Mouse (Mus musculus) lung, postnatal 0 days (tissue): ENCODE measurements around the gene Olfr1414. TPM values are rescaled to one million over a fixed set of nuclear protein-coding genes. Genes with fewer than 3 reads are reported as not detected.

Source experiments
- ATAC-seq: fragments of 200-750 bp; cut with Nextera tagmentation; 2 replicates; pipeline ENCODE4 v1.8.0; 2017; ENCODE audit warnings: moderate library complexity
- DNase-seq: peaks from one replicate; pipeline ENCODE4 v3.0.0-alpha.2; 2016; ENCODE audit warnings: low spot score
- H3K27ac ChIP-seq: fragments of 300-500 bp; sonication (generic); 2 replicates; pipeline ENCODE4 v1.5.1; 2014; ENCODE audit warnings: antibody characterized with exemption, mild to moderate bottlenecking, low read length, mixed read lengths
- H3K27me3 ChIP-seq: fragments of 300-500 bp; sonication (generic); replicated peaks from 2 replicates; pipeline ENCODE4 v1.6.1; 2014; ENCODE audit warnings: low read length, mixed read lengths; ENCODE audit not compliant: insufficient read depth
- H3K36me3 ChIP-seq: fragments of 300-500 bp; sonication (generic); 2 replicates; pipeline ENCODE4 v1.6.1; 2014; ENCODE audit warnings: low read length, mixed read lengths; ENCODE audit not compliant: insufficient read depth
- H3K4me1 ChIP-seq: fragments of 300-500 bp; sonication (generic); 2 replicates; pipeline ENCODE4 v1.6.1; 2014; ENCODE audit warnings: antibody characterized with exemption, low read depth, low read length, mixed read lengths; ENCODE audit not compliant: insufficient read depth
- H3K4me2 ChIP-seq: fragments of 300-500 bp; sonication (generic); replicated peaks from 2 replicates; pipeline ENCODE4 v1.6.1; 2014; ENCODE audit warnings: low read depth, mild to moderate bottlenecking, low read length, moderate library complexity, mixed read lengths
- H3K4me3 ChIP-seq: fragments of 300-500 bp; sonication (generic); 2 replicates; pipeline ENCODE4 v1.5.1; 2014; ENCODE audit warnings: low read depth, low read length
- H3K9ac ChIP-seq: fragments of 300-500 bp; sonication (generic); replicated peaks from 2 replicates; pipeline ENCODE4 v1.6.1; 2014; ENCODE audit warnings: low read depth, mild to moderate bottlenecking
- H3K9me3 ChIP-seq: fragments of 300-500 bp; sonication (generic); 2 replicates; pipeline ENCODE4 v1.6.1; 2016; ENCODE audit warnings: low read length, mixed read lengths
- CTCF ChIP-seq: IDR thresholded peaks from 2 replicates; pipeline ENCODE4 v1.5.1; 2016; ENCODE audit warnings: antibody characterized with exemption, mild to moderate bottlenecking
- EP300 ChIP-seq: IDR thresholded peaks from 2 replicates; pipeline ENCODE4 v1.6.1; 2016; ENCODE audit warnings: antibody characterized with exemption, mild to moderate bottlenecking, control low read depth
- WGBS: fragments of 180-500 bp; shearing (Covaris S2); extraction: QIAGEN DNeasy Blood & Tissue Kit; methylation state at CpG from one replicate; pipeline ENCODE4 v1.1.7; 2014; 5-methylcytosine and 5-hydroxymethylcytosine counted together
- polyA plus RNA-seq: library from polyadenylated mRNA; unstranded; fragments of >200 nt; fragmentation: Nextera tagmentation; extraction: Ambion mirVana; gene quantifications from 2 replicates; pipeline ENCODE4 v1.2.1, GENCODE M21; 2015

Gene Olfr1414
- not detected in 2 replicates for polyA plus RNA-seq

DNA sequence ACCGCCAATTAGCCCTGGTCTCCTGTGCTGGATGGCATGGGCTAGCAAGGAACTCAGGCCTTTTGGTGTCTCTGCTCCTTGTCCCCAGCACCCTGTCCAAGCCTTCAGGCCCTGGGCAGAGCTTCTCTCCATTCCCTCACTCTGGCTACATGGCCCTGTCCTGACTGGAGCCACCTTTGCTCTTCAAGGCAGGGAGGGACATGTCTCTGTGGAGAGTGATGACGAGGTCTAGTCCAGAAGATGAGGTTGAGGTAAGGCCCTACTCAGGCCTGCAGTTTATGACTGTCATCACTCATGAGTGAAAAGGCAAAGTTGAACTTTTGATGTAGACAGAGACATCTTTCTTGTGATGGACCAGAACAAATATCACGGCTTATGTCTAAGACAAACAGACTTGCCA is at the start of gene Olfr1414:
Olfr1414 (minus strand) TSS at position 101 of the 400 bp plus-strand sequence.
- H3K9ac ChIP-seq: no peak within 1 kb of the TSS
- no peak for TF ChIP-seq EP300
- TF ChIP-seq CTCF: no peak
- no peak within 1 kb of the TSS for H3K4me3 ChIP-seq
- DNase-seq (no peak), ATAC-seq (no peak)
- no peak within 1 kb of the TSS for H3K4me2 ChIP-seq
- H3K36me3 ChIP-seq: no peaks in the 10 kb centered on the region
- no peaks in the 10 kb centered on the region for H3K27me3 ChIP-seq
- no peak within 1 kb of the TSS for H3K27ac ChIP-seq
- no peaks in the 10 kb centered on the region for H3K9me3 ChIP-seq
- 73% methylated on average over 3 of the region's 3 CpGs for WGBS
- H3K4me1 ChIP-seq: no peaks in the 10 kb centered on the region

DNA sequence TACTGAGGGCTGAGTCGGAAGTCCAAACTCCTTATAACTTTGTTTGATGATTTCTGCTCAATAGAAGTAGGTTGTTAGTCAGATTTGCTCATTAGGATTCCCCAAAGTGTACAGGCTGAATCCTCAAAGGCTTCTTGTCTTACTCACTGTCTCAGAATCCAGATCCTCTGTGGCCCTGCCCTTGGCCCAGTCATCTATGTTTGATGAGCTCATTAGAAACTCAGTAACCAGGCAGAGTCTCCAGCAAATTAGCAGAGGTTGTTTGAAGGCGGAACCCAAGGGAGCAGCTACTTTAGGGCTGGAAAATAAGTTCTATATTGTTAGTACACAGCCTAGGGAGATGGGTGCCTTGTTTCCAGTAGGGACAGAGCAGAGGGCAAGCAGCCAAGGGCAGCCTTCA is 27.5 kb upstream of the Olfr1414 start:
- 77% methylated on average over 2 of the region's 2 CpGs for WGBS
- no peak overlapping the region for H3K4me2 ChIP-seq
- no peaks in the 10 kb centered on the region for H3K27me3 ChIP-seq
- H3K4me3 ChIP-seq: no peak overlapping the region
- TF ChIP-seq EP300 (no peak), CTCF (no peak)
- no peaks in the 10 kb centered on the region for H3K9me3 ChIP-seq
- no peak overlapping the region for H3K27ac ChIP-seq
- no peaks in the 10 kb centered on the region for H3K36me3 ChIP-seq
- H3K9ac ChIP-seq: no peak overlapping the region
- ATAC-seq (no peak), DNase-seq (no peak)
- H3K4me1 ChIP-seq: no peaks in the 10 kb centered on the region

DNA sequence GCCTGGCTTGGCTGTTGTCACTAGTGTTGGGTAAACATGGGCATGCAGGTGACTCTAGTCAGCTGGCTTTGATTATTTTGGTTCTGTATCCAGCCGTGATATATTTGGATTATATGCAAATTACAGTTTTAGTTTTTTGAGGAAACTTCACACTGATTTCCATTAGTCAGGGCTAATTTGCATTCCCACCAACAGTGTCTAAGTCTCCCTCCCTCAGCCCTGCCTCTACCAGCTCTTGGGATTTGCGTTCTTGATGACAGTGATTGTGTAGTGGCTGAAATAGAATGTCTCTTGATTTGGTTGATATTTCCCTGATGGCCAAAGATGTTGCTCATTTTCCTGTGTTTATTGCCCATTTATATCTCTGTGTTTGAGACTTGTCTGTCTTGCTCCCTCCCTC is 20.6 kb upstream of the Olfr1414 start:
- WGBS: 35% methylated on average over 2 of the region's 2 CpGs
- DNase-seq: no peak
- H3K27ac ChIP-seq: no peak overlapping the region
- H3K36me3 ChIP-seq: no peaks in the 10 kb centered on the region
- no peak for ATAC-seq
- H3K4me1 ChIP-seq: no peaks in the 10 kb centered on the region
- no peak overlapping the region for H3K4me2 ChIP-seq
- H3K9me3 ChIP-seq: no peaks in the 10 kb centered on the region
- H3K4me3 ChIP-seq: no peak overlapping the region
- TF ChIP-seq CTCF: no peak
- TF ChIP-seq EP300: no peak
- no peaks in the 10 kb centered on the region for H3K27me3 ChIP-seq
- no peak overlapping the region for H3K9ac ChIP-seq

DNA sequence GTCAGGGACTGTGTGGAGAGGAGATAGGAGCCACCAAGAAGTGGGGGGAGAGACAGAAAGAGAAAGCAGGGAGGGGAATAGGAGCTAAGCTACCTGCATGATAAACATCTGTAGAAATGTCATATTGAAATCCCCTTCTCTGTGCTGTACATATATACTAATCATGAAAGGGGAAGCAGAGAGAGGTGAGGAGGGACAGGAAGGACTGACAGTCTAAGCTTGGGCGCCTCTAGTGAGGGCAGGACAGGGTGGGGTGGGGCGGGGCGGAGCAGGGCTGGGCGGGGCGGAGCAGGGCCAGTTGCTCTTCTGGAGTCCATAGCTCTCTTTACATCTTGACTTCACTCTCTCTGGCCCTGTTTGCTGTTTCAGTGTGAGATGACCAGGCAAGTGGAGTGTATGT is 18.5 kb upstream of the Olfr1414 start:
- H3K9me3 ChIP-seq: no peaks in the 10 kb centered on the region
- no peak overlapping the region for H3K4me2 ChIP-seq
- WGBS: 29% methylated on average over 5 of the region's 5 CpGs
- DNase-seq (no peak), ATAC-seq (no peak)
- H3K27ac ChIP-seq: no peak overlapping the region
- H3K4me3 ChIP-seq: no peak overlapping the region
- no peaks in the 10 kb centered on the region for H3K27me3 ChIP-seq
- H3K36me3 ChIP-seq: no peaks in the 10 kb centered on the region
- H3K4me1 ChIP-seq: no peaks in the 10 kb centered on the region
- H3K9ac ChIP-seq: no peak overlapping the region
- TF ChIP-seq CTCF (no peak), EP300 (no peak)

DNA sequence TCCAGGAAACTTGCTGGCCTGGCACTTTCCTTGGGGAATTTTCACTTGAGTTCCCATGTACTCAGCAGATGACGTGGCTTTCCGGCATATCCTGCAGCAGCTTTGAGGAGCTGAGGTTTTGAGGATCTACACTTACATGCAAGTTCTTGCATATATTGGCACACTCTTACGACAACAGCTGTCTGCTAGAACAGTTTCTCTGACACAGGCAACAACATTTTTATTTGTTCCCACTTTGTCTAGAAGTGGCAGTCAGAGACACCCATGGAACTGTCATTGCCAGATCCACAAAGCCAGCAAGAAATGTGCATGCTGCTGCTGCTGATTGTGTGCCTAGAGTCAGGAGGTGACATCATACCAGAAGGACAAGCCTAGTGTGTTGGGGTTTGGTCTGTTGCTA is 5.3 kb upstream of the Olfr1414 start:
- no peaks in the 10 kb centered on the region for H3K27me3 ChIP-seq
- H3K4me2 ChIP-seq: no peak overlapping the region
- H3K4me3 ChIP-seq: no peak overlapping the region
- no peak overlapping the region for H3K27ac ChIP-seq
- no peaks in the 10 kb centered on the region for H3K36me3 ChIP-seq
- no peaks in the 10 kb centered on the region for H3K4me1 ChIP-seq
- H3K9ac ChIP-seq: no peak overlapping the region
- DNase-seq: no peak
- 71% methylated on average over 3 of the region's 3 CpGs for WGBS
- TF ChIP-seq CTCF (no peak), EP300 (no peak)
- no peak for ATAC-seq
- no peaks in the 10 kb centered on the region for H3K9me3 ChIP-seq

DNA sequence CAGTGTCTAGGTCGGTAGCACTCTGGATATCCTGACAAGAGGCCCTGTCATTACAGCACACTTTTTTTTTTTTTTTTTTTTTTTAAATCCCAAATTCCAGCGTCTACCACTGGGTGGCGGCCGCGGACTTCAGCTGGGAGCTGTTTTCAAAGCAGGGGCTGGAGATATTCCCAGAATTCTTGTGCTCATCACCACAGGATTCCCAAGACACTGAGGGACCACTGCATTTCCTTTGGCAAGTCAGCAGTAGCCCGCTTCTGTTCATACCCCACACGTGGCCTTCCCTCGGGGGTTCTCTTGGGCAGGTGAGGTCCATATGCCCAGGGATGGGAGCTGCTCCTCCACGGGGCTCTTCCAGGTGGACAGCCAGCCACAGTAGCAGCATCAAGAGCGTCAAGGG is 2.9 kb upstream of the Olfr1414 start:
- no peak for ATAC-seq
- no peaks in the 10 kb centered on the region for H3K9me3 ChIP-seq
- 24% methylated on average over 10 of the region's 10 CpGs for WGBS
- no peak overlapping the region for H3K4me3 ChIP-seq
- H3K4me1 ChIP-seq: no peaks in the 10 kb centered on the region
- H3K27me3 ChIP-seq: no peaks in the 10 kb centered on the region
- no peak for TF ChIP-seq EP300
- TF ChIP-seq CTCF: peak; percentile 65
- no peak overlapping the region for H3K27ac ChIP-seq
- H3K36me3 ChIP-seq: no peaks in the 10 kb centered on the region
- no peak overlapping the region for H3K9ac ChIP-seq
- DNase-seq: peak; percentile 66
- no peak overlapping the region for H3K4me2 ChIP-seq

DNA sequence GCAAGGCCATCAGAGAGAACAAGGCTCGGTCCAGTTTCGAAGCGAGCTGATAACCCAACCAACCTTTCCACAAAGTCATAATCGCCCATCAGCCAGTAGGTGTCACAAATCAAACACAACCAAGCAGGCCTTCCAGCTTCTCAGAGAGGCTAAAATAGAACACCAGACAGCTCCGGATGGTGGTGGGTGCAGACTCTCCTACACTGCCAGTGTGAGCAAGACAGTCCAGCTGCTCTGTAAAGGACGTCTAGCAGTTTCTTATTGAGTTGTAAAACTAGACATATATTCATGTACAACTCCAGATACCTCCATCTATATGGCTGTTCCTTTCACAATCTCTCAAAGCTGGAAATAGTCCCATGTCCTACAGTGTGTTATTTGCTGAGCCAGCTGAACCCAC is 585 bp upstream of the Olfr1414 start:
- no peaks in the 10 kb centered on the region for H3K9me3 ChIP-seq
- TF ChIP-seq CTCF: no peak
- TF ChIP-seq EP300: no peak
- H3K27ac ChIP-seq: no peak overlapping the region
- H3K4me1 ChIP-seq: no peaks in the 10 kb centered on the region
- no peak for DNase-seq
- H3K36me3 ChIP-seq: no peaks in the 10 kb centered on the region
- H3K4me3 ChIP-seq: no peak overlapping the region
- no peak for ATAC-seq
- WGBS: 75% methylated on average over 6 of the region's 6 CpGs
- H3K9ac ChIP-seq: no peak overlapping the region
- no peaks in the 10 kb centered on the region for H3K27me3 ChIP-seq
- H3K4me2 ChIP-seq: no peak overlapping the region
